In the genomic region with DNA sequence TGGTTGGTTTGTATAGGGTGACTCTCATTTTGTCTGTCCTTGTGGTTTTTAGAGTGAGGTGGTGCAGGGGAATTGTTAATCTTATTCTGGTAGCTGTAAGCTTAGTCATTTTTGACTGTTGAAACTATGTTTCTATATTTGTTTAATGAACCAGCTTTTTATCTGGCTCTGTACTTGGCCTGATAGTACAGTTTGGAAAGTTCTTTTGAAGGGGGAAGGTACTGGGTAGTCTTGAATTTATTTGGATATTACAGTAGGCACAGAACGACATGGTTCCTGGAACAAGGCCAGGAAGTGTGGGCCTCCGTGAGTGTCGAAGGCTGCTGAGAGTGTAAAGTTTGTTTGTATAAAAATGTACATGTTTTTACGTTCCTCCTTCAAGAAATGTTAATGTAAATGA, we compare ENCODE assay signal across 26 mouse cellular contexts.
"Had no signal": no experiment of that assay in that cellular context is flagged by ENCODE, and none has a peak within 500 bp of the region (broad histone marks: within the 10 kb centered on the region; RNA-seq: fewer than 3 reads in every experiment).

No protein-coding gene starts in this region.

- H3K27ac ChIP-seq: gastrocnemius, adult 2 months; heart, embryonic 13.5 days; heart, embryonic 15.5 days; hindbrain, embryonic 13.5 days; hindbrain, embryonic 15.5 days; hindbrain, postnatal 0 days; layer of hippocampus, adult 2 months; left cerebral cortex, adult 2 months; limb, embryonic 10.5 days; limb, embryonic 12.5 days; liver, embryonic 13.5 days had no signal

- H3K9ac ChIP-seq: heart, embryonic 13.5 days; heart, embryonic 15.5 days; hindbrain, embryonic 13.5 days; hindbrain, embryonic 15.5 days; limb, embryonic 12.5 days; liver, embryonic 13.5 days had no signal

- H3K4me2 ChIP-seq: heart, embryonic 11.5 days; heart, embryonic 13.5 days; heart, embryonic 15.5 days; hindbrain, embryonic 13.5 days; hindbrain, embryonic 15.5 days; limb, embryonic 12.5 days; liver, embryonic 11.5 days; liver, embryonic 13.5 days had no signal

- ATAC-seq: hindbrain, postnatal 0 days; intestine, embryonic 16.5 days had no signal

- H3K27me3 ChIP-seq: heart, embryonic 13.5 days; heart, embryonic 15.5 days; hindbrain, embryonic 13.5 days; hindbrain, embryonic 15.5 days; limb, embryonic 12.5 days; liver, embryonic 13.5 days had no signal

- H3K9me3 ChIP-seq: heart, embryonic 13.5 days; heart, embryonic 15.5 days; hindbrain, embryonic 13.5 days; hindbrain, embryonic 15.5 days; limb, embryonic 10.5 days; limb, embryonic 12.5 days; liver, embryonic 13.5 days had no signal

- DNase-seq: gastrocnemius, adult 2 months; gastrocnemius, postnatal 10 days; gastrocnemius, postnatal 25 days; heart, adult 18-20 months; heart, postnatal 14 days; heart, postnatal 36 days; kidney, adult 11 months; kidney, adult 2 months; kidney, adult 9 months; kidney, postnatal 10 days; kidney, postnatal 25 days; kidney, postnatal 4 days; liver; liver, embryonic 13.5 days had no signal

- H3K36me3 ChIP-seq: heart, embryonic 13.5 days; heart, embryonic 15.5 days; hindbrain, embryonic 13.5 days; hindbrain, embryonic 15.5 days; limb, embryonic 10.5 days; limb, embryonic 12.5 days; liver, embryonic 13.5 days had no signal

- H3K4me1 ChIP-seq: heart, embryonic 13.5 days; heart, embryonic 15.5 days; hindbrain, embryonic 13.5 days; hindbrain, embryonic 15.5 days; limb, embryonic 10.5 days; limb, embryonic 12.5 days; liver, embryonic 13.5 days had no signal

- H3K4me3 ChIP-seq: gastrocnemius, adult 2 months; heart, embryonic 13.5 days; heart, embryonic 15.5 days; hindbrain, embryonic 13.5 days; hindbrain, embryonic 15.5 days; layer of hippocampus, adult 2 months; left cerebral cortex, adult 2 months; limb, embryonic 10.5 days; limb, embryonic 12.5 days; liver, embryonic 13.5 days had no signal
